Mouse (Mus musculus): ENCODE measurements around the gene Hist1h1a.
A peak's percentile ranks its signal among the peaks of the same experiment; 100 is the strongest.

Gene Hist1h1a

GRCm38 (mm10) chr13:23743963-23744362 lies 19.5 kb upstream of the Hist1h1a start:
- DNase-seq (ENCODE audit: low spot score in 2 of 2), result no peak

GRCm38 (mm10) chr13:23744421-23745380 lies 18.8 kb upstream of the Hist1h1a start:
- no peak for DNase-seq (ENCODE audit: low spot score in 2 of 2)

GRCm38 (mm10) chr13:23745381-23746161 lies 17.9 kb upstream of the Hist1h1a start, which contains the start of gene Hist1h3c:
Hist1h3c (minus strand) TSS chr13:23745602.
- peak; percentile 75 to 83 for DNase-seq (ENCODE audit: low spot score in 2 of 2)

- DNase-seq (ENCODE audit: low spot score in 2 of 2), result peak; percentile 88 to 95
Observed at GRCm38 (mm10) chr13:23746201-23747080, 17.0 kb upstream of the Hist1h1a start, which contains the start of gene Hist1h2bb. Hist1h2bb (plus strand) TSS chr13:23746734.

- DNase-seq (ENCODE audit: low spot score in 2 of 2), result no peak
Observed at GRCm38 (mm10) chr13:23747081-23747891, 16.2 kb upstream of the Hist1h1a start.

- no peak for DNase-seq (ENCODE audit: low spot score in 2 of 2)
Observed at GRCm38 (mm10) chr13:23747892-23748288, 15.6 kb upstream of the Hist1h1a start.

GRCm38 (mm10) chr13:23749563-23750121 lies 13.8 kb upstream of the Hist1h1a start:
- no peak for DNase-seq (ENCODE audit: low spot score in 2 of 2)

- peak in 1 of 2 experiments; percentile 51 for DNase-seq (ENCODE audit: low spot score in 2 of 2)
Observed at GRCm38 (mm10) chr13:23750839-23751477, 12.5 kb upstream of the Hist1h1a start, which contains the start of gene Hist1h2ab. Hist1h2ab (plus strand) TSS chr13:23751126.

GRCm38 (mm10) chr13:23751478-23751956 lies 11.9 kb upstream of the Hist1h1a start:
- DNase-seq (ENCODE audit: low spot score in 2 of 2), result no peak

GRCm38 (mm10) chr13:23752067-23752741 lies 11.3 kb upstream of the Hist1h1a start, which contains the start of gene Hist1h3b:
Hist1h3b (plus strand) TSS chr13:23752267.
- DNase-seq (ENCODE audit: low spot score in 2 of 2), result peak; percentile 49 to 73

- no peak for DNase-seq (ENCODE audit: low spot score in 2 of 2)
Observed at GRCm38 (mm10) chr13:23752742-23753172, 10.7 kb upstream of the Hist1h1a start.

- DNase-seq (ENCODE audit: low spot score in 2 of 2), result no peak
Observed at GRCm38 (mm10) chr13:23753314-23754078, 10.0 kb upstream of the Hist1h1a start.

GRCm38 (mm10) chr13:23755000-23755399 lies 8.5 kb upstream of the Hist1h1a start:
- no peak for DNase-seq (ENCODE audit: low spot score in 2 of 2)

- DNase-seq (ENCODE audit: low spot score in 2 of 2), result peak; percentile 83 to 86
Observed at GRCm38 (mm10) chr13:23756790-23757189, 6.7 kb upstream of the Hist1h1a start, which contains the start of gene Hist1h4b. Hist1h4b (plus strand) TSS chr13:23757013.

- no peak for DNase-seq (ENCODE audit: low spot score in 2 of 2)
Observed at GRCm38 (mm10) chr13:23757211-23757773, 6.2 kb upstream of the Hist1h1a start.

GRCm38 (mm10) chr13:23757921-23758320 lies 5.5 kb upstream of the Hist1h1a start:
- DNase-seq (ENCODE audit: low spot score in 2 of 2), result no peak

- no peak for DNase-seq (ENCODE audit: low spot score in 2 of 2)
Observed at GRCm38 (mm10) chr13:23759251-23759771, 4.2 kb upstream of the Hist1h1a start.
